Mouse (Mus musculus) megakaryocyte, adult 5-6 weeks (primary cell): Measurements from ENCODE around the gene Actl7a. TPM values are rescaled to one million over a fixed set of nuclear protein-coding genes. Genes with fewer than 3 reads are reported as not detected.

Experiments used
- ATAC-seq: 2 replicates; pipeline ENCODE4 v1.8.0; 2016; ENCODE audit warnings: mild to moderate bottlenecking, inconsistent platforms; ENCODE audit not compliant: poor library complexity, severe bottlenecking
- total RNA-seq, 2 experiments: library from RNA; stranded (forward) in 1 of 2; stranded (reverse) in 1 of 2; fragments of 153-499, 151-499 nt in 1 of 2; fragments of 221-1000, 200-1000 nt in 1 of 2; gene quantifications; 2 replicates each; pipeline versions ENCODE4 v1.2.3 to v1.2.4; 2015 to 2017

Gene Actl7a
- total RNA-seq (2015), result not detected in 2 replicates
- total RNA-seq (2017), result not detected in 2 replicates

GRCm38 (mm10) chr4:56743363-56744195 lies at the start of gene Actl7a:
Actl7a (plus strand) TSS chr4:56743413.
- no peak for ATAC-seq

GRCm38 (mm10) chr4:56696401-56696800 lies 46.8 kb upstream of the Actl7a start:
- no peak for ATAC-seq

GRCm38 (mm10) chr4:56698671-56699070 lies 44.5 kb upstream of the Actl7a start:
- ATAC-seq, result no peak

GRCm38 (mm10) chr4:56702234-56702633 lies 41.0 kb upstream of the Actl7a start:
- ATAC-seq, result no peak

- no peak for ATAC-seq
Measured at GRCm38 (mm10) chr4:56713155-56713554, 30.1 kb upstream of the Actl7a start.

GRCm38 (mm10) chr4:56716801-56717200 lies 26.4 kb upstream of the Actl7a start:
- ATAC-seq, result no peak

GRCm38 (mm10) chr4:56717932-56718331 lies 25.3 kb upstream of the Actl7a start:
- ATAC-seq, result no peak

GRCm38 (mm10) chr4:56718573-56719442 lies 24.4 kb upstream of the Actl7a start:
- ATAC-seq, result no peak

- no peak for ATAC-seq
Measured at GRCm38 (mm10) chr4:56719456-56719855, 23.8 kb upstream of the Actl7a start.

- no peak for ATAC-seq
Measured at GRCm38 (mm10) chr4:56720403-56720802, 22.8 kb upstream of the Actl7a start.

- peak; percentile 54 for ATAC-seq
Measured at GRCm38 (mm10) chr4:56721469-56721868, 21.7 kb upstream of the Actl7a start.

GRCm38 (mm10) chr4:56722346-56722745 lies 20.9 kb upstream of the Actl7a start:
- no peak for ATAC-seq

- ATAC-seq, result no peak
Measured at GRCm38 (mm10) chr4:56723237-56723636, 20.0 kb upstream of the Actl7a start.

GRCm38 (mm10) chr4:56725839-56726238 lies 17.4 kb upstream of the Actl7a start:
- no peak for ATAC-seq

GRCm38 (mm10) chr4:56740020-56740485 lies 3.2 kb upstream of the Actl7a start, which contains the start of gene Gm26657:
Gm26657 (plus strand) TSS chr4:56740070.
- ATAC-seq, result no peak

GRCm38 (mm10) chr4:56740611-56741010 lies 2.6 kb upstream of the Actl7a start:
- no peak for ATAC-seq

- ATAC-seq, result no peak
Measured at GRCm38 (mm10) chr4:56741041-56741493, 2.1 kb upstream of the Actl7a start, which contains the start of gene Actl7b. Actl7b (minus strand) TSS chr4:56741443.

- no peak for ATAC-seq
Measured at GRCm38 (mm10) chr4:56742698-56743097, 515 bp upstream of the Actl7a start.

GRCm38 (mm10) chr4:56746345-56746744 lies 3.1 kb downstream of the Actl7a start:
- no peak for ATAC-seq

- no peak for ATAC-seq
Measured at GRCm38 (mm10) chr4:56747456-56747855, 4.2 kb downstream of the Actl7a start.

- ATAC-seq, result no peak
Measured at GRCm38 (mm10) chr4:56756021-56756420, 12.8 kb downstream of the Actl7a start.
